Mouse (Mus musculus) 416B (cell line): ENCODE measurements at regions not wholly inside any gene's neighbourhood (a gene's known extent, or its start where the extent isn't known, plus 50 kb on each side); places are given as distances from the start of the nearest gene placed in this dataset.
A peak's percentile ranks its signal among the peaks of the same experiment; 100 is the strongest.
"Not testable (repeated sequence)": the region's sequence is repeated elsewhere in the genome, so short reads cannot be mapped to it uniquely, and the experiment has no call there.

Experiments
- DNase-seq: peaks from one replicate; pipeline ENCODE4 v3.0.0; 2011; ENCODE audit warnings: low read depth

DNA sequence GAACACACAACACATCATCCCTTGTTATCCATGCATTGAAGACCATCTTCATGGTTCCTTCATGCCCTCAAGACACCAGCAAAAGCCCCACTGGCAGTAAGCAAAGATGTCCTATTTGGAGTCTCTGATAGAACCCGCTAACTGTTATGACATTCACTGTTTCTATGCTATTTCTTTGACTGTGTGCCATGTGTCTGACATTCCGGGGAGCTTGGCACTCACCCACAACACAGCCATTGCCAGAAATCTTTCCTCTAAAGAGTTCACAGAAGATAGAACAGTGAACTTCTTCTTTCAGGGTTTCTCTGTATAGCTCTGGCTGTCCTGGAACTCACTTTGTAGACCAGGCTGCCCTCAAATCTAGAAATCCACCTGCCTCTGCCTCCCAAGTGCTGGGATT lies 261.2 kb downstream of the Setd4 start:
- no peak for DNase-seq

DNA sequence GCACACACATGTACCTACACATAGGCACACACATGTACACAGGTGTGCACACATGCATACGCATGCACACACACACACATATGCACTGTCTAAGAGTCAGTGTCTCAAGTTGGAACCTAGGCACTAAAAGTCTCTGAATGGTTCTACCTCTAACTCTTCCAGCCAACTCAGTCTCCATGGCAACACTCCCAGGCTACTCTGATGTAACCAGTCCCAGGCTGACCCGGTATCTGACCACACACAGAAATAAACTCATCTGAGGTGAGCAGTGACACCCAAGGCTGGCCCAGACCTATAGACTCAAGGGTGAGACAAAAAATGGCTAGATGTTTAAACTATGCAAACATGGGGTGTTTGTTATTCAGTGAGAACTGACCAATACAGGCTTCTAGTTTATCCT lies 262.1 kb downstream of the Setd4 start:
- peak; percentile 12 for DNase-seq

GRCm38 (mm10) chr16:93338806-93339205 lies 265.1 kb downstream of the Setd4 start:
- no peak for DNase-seq

DNA sequence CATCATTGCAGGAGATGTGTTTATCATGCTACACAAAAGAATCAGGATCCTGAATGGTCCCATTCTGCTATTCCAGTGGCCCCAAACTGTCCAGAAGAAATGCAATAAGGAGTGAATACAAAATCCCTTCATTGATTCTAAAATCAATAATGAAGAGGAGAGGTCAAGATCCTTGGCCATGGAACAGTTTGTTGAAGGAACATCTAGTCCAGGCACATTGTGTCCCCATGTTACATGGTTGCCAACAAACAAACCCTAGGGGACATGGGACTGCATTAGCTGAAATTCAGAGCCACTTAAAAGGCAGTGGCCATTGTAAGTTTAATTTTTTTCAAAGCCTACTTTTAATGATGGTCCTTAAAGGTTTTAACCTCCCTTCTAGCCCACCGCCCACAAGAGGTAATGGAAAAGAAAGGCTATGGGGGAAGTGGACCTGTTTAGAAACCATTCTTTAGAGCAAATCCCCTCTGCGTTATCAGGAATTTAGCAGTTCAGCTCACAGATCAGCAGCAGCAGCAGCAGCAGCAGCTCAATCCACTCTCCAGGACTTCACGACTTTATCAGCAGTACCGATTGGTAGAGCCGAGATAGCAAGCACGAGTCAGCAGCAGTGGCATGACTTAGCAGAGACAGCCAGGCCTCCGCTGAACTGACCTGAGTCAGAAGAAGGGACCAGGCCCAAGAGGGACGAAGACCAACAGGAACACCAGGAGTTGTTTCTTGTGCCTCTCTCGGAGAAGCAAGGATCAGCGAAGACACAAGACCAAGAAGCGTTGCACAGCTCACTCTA lies 268.3 kb downstream of the Setd4 start:
- no peak for DNase-seq

DNA sequence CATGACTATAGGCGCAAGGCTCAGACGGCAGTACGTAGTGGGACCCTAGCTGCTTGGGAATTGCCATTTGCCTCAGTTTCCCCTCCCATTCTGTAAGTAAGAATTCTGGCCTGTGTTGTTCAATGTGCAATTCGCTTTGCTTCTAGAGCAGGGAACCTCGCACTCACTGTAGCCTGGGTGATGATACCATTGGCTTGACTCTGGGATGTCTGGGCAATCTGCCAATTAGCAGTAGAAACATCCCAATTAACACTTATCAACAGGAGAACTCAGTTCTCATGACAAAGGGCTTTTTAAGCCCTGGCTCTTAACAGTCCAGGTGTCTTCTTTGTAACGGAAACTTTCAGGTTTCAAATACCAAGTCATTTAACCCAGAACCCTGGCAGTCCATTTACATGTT lies 270.2 kb downstream of the Setd4 start:
- no peak for DNase-seq

- no peak for DNase-seq
These were observed 275.0 kb downstream of the Setd4 start for GRCm38 (mm10) chr16:93328680-93329395.

- no peak for DNase-seq
These were observed 279.0 kb downstream of the Setd4 start for GRCm38 (mm10) chr16:93324911-93325310.

- no peak for DNase-seq
These were observed 280.7 kb downstream of the Setd4 start for GRCm38 (mm10) chr16:93323172-93323571.

GRCm38 (mm10) chr16:93319581-93319980 lies 284.3 kb downstream of the Setd4 start:
- DNase-seq = no peak

DNA sequence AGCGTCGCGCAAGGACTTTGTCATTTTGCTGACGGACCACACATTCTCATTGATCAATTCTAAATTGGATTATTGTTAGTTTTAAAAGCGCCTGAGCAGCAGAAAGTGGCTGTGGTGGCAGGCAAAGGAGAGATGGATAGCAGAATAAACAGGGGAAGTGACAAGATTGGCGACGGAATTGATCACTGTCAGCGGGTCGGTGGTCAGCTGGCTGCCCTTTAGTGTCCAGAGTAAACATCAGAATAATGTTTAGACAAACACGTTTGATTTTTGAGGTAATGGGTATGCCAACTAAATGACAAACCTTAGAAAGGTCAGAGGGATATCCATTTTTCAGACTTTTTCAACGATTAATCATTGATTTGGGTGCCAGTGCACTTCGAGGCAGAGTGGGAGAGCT lies 292.2 kb downstream of the Setd4 start:
- DNase-seq = no peak

GRCm38 (mm10) chr16:93308666-93309360 lies 295.1 kb downstream of the Setd4 start:
- no peak for DNase-seq

DNA sequence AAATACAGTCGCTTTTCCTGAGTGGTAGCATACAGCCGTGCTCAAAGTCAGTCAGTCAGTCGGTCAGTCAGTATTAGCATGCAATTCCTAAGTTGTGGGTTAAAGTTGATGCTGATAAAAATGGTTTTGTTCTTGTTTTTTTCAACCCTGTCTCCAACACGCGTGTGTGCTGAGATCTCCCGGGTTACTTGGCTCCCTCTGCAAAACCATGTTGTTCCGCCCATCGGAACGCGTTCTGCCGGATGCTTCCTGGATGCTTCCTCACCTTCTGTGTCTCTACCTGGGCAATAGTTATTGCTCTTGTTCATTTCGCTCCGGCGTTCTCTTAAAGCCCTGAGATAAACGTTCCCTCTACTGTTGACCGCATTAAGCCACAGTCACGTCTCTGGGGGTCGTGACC lies 296.9 kb downstream of the Setd4 start:
- no peak for DNase-seq

DNA sequence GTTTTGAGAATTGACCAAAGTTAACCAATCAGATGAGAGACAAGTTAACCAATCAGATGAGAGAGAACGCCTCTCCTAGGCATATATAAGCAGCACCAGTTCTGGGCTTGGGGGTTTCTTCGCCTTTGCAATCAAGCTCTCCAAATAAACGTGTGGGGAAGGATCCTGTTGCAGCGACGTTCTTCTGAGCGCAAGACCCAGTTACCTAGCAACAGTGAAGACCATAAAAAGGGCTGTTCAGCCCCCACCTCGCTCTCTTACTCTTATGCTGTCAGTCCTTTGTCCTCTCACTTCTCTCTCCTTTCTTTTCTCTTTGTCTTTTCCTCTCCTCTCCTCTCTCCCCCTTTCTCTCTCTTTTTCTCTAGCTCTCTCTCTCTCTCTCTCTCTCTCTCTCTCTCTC lies 297.7 kb downstream of the Setd4 start:
- DNase-seq = not testable (repeated sequence)

DNA sequence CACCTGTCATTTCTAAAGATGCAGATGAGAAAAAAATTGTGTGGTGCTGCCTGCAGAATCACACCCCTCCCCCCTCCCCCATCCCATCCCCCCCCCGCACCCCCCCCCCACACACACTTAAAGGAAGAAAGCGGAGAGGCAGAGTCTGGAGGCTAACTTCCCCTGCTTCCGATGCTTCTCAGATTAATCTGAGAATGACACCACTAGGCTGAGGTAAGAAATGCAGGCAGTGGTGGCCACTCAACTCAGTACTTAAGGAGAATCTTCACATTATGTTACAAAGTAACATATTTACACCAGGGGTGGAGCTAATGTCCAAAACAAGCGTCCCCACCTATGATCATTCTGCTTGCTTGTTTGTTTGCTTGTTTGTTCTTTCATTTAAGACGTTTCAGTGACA lies 309.4 kb downstream of the Setd4 start:
- DNase-seq = peak; percentile 83

GRCm38 (mm10) chr16:93292965-93293653 lies 310.8 kb downstream of the Setd4 start:
- peak; percentile 93 for DNase-seq

DNA sequence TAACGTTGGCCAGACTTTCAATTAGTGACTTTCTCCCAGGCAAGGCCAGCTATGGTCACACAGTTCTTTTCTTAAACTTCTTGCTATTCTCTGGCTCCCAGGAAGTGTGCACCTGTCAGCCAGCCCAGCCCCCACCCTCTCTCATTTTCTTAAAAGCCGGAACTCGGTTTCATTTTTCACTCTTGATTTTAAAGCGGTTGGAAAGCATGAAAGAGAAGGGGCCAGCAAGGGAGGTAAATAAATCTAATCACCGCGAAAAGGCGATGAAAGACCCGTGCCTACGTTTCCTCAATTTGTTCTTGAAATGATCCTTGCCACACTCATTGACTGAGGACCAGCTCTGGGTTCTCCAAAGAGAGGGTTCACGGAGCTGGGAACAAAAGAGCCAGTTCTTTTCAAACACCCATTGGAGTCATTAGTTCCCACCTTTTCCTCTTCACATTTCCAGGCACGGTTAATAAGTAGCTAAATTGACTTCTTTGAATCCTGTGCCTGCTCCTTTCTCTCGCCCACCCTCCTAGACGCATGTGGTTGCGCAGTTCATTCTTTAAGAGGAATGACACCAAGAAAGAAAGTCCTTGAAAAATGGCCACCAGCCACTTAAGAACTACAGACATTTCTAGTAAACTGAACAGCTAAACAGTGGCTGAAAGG lies 311.6 kb downstream of the Setd4 start:
- no peak for DNase-seq

DNA sequence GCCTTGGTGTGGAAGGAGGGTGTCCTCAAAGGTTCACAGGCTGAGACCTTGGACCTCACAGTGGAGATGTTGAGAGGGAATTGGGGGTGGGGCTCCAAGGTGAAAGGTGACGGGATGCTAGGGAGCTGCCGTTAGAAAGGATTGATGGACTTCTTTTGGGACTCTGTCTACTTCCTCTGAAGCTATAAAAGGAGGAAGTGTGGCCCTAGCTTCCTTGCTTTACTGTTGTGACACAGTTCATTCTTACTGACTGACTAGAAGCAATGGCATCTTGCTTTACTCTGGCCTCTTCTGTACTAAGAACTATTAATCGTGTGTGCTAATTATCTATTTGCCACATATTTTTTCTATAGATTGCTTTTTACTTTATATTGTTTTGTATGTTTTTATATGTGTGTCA lies 315.8 kb downstream of the Setd4 start:
- no peak for DNase-seq

GRCm38 (mm10) chr16:93287520-93287919 lies 316.3 kb downstream of the Setd4 start:
- DNase-seq = no peak

- DNase-seq = no peak
These were observed 317.0 kb downstream of the Setd4 start for GRCm38 (mm10) chr16:93286816-93287215.

- no peak for DNase-seq
These were observed 318.7 kb downstream of the Setd4 start for GRCm38 (mm10) chr16:93285191-93285590.

- DNase-seq = no peak
These were observed 322.1 kb downstream of the Setd4 start for GRCm38 (mm10) chr16:93281715-93282114.

GRCm38 (mm10) chr16:93272636-93273035 lies 331.2 kb downstream of the Setd4 start:
- peak; percentile 66 for DNase-seq
